Mouse (Mus musculus) T-helper 2 cell (primary cell): ENCODE data around the gene Zranb3.
"Not testable (repeated sequence)": the region's sequence is repeated elsewhere in the genome, so short reads cannot be mapped to it uniquely, and the experiment has no call there.

Experiments used
- in situ Hi-C: fragments of 300-600 bp; cut with MboI, MseI; formaldehyde crosslinking; loops from one replicate; pipeline ENCODE4 v1.15.1; 2025; ENCODE audit warnings: high pct_unique_total_duplicates

Zranb3 gene

GRCm38 (mm10) chr1:128060655-128061344, 42.0 kb downstream of the Zranb3 start:
- in situ Hi-C loops: no loop called here

GRCm38 (mm10) chr1:128058625-128059024, 44.2 kb downstream of the Zranb3 start:
- in situ Hi-C loops: no loop called here

DNA sequence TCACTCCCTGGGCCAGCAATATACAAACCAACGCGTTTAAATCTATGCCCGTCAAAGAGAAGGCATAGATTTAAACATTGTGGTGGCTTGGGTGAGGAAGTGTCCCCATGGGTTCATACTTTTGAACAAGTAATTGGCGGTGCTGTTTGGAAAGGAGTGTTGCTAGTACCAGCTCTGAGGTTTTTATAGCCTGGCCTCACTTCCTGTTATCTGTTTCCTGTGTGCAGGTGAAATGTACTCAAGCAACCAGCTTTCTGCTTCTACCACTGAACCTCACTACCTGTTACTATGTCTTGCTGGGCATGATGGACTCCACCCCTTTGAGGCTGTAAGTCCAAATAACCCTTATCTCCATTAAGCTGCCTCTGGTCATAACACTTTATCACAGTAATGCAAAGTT, 45.6 kb downstream of the Zranb3 start:
- in situ Hi-C loops: no loop called here

DNA sequence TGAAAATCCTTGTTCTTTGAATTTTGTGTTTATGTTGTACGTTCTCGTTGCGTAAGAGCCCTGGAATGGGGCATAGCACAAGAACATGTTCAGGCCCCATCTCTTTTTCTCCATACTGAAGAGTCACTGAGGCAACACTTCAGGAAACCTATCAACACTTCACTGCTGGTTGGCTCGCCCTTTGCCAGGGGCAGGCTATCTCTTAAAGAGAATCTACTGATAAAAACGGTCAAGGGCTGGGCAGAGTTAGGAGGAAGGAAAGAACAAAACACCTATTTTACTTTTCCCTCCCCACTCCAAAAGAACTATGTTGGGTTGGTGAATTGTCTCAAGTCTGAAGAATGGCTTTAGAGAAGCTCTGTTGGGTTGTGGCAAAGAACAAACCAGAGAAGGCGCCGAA, 55.9 kb downstream of the Zranb3 start:
- in situ Hi-C loops: no loop called here

DNA sequence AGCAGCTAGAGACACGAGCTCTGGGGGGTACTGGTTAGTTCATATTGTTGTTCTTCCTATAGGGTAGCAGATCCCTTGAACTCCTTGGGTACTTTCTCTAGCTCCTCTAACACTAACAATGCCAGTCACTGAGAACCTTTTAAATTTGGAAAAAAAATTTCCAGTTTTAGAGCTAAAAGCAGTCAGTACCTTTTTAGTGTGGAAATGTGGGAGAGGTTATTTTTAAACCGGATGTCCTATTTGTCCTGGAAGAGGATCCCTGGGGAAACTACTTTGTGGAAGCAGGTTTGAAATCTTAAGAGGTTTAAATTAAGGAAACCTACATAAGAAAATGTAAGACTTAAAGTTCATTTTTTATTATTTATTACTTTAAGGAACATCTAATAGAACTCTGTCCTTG, 56.4 kb downstream of the Zranb3 start:
- in situ Hi-C loops: no loop called here

- in situ Hi-C loops: no loop called here
These were observed 58.7 kb downstream of the Zranb3 start for GRCm38 (mm10) chr1:128044181-128044580.

GRCm38 (mm10) chr1:128036296-128036695, 66.6 kb downstream of the Zranb3 start:
- in situ Hi-C loops: no loop called here

DNA sequence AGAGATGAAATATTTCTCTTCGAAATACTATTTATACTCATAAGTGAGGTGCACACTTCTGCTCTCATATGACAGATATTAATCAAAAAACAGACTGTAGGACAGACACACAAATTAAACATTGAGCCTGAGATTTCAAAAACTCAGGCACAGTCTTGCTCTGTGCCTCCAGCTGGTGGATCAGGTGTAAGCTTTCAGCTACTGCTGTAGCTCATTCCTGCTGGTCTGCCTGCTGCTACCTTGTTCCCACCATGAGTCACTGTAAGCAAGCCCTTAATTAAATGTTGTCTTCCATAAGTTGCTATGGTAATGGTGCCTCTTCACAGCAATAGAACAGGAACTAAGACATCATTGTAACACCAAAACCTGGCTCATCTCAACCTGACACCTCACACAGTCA, 70.7 kb downstream of the Zranb3 start:
- in situ Hi-C loops: no loop called here

DNA sequence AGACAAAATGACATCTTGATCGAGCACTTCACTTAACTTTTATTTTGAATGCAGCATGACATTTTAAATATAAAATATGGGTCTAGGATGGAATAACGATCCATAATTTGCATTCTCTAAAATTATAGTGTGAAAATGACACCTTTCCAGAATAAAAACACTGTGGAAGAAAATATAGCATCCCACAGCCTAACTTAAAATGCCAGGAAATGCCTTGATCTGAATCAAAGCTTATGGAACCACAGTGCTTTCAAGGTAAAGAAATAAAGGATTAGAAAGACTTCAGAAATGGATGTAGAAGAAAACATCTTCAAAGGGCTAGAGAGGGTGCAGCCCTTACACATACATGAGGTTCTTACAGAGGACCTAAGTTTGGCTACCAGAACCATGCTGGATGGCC, 71.3 kb downstream of the Zranb3 start:
- in situ Hi-C loops: no loop called here

DNA sequence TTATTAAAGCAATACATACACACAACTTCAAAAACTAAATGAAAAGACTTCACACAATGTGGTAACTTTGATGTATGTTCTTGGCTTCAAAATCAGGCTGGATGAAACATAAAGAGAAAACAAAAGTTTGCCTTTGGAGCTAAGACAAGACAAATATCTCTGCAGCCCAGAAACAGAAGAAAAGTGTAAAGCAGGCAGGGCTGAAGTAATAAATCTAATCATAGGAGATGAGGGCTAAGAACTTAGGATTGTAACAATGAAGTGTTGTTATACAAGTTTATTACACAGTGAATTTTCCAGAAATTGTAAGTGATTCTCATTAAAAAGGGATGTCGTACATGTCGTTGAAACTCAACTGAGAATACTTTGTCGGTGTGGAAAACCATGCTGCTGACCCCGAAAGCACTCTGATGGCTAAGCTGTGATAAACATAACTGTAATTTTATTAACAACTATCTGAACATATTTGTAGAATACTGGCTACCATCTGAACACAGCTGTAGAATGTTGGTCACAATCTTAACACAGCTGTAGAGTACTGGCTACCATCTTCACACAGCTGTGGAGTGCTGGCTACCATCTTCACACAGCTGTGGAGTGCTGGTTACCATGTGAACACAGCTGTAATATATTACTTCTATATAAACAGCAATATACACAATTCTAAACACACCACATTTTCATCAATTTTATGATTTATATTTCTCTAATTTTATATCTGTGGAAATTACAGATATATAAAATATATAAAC, 78.3 kb downstream of the Zranb3 start:
- in situ Hi-C loops: no loop called here

GRCm38 (mm10) chr1:128020001-128020770, 82.7 kb downstream of the Zranb3 start:
- in situ Hi-C loops: no loop called here

GRCm38 (mm10) chr1:128016035-128016492, 86.8 kb downstream of the Zranb3 start:
- in situ Hi-C loops: no loop called here

DNA sequence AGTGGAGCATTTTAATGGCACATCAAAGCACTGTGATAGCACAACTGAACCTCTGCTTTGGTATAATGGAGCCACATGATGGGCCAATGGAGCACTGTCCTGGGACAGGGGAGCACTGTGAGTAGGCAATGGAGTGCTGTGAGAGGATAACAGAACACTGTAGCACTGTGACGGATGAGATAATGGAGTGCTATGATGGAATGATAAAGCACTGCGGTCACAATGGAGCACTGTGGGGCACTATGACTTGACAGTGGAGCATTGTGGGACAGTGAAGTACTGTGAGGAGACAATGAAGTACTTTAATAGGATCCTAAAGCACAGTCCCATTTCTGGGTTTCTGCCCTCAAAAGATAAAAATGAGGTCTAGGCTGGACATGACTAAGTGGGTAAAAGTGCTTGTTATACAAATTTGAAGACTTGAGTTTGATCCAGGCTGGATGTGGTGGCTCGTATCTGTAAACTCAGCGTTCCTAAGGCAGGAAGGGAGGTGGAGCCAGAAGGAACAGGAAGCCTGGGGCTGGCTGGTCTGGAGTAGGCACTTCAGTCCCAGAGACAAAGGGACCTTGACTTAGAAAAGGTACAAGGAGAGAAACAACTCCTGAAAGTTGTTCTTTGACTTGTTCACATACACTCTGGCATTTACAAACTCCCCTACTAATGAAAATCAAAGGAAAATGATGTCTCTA, 89.0 kb downstream of the Zranb3 start:
- in situ Hi-C loops: no loop called here

GRCm38 (mm10) chr1:128009751-128010150, 93.1 kb downstream of the Zranb3 start:
- in situ Hi-C loops: no loop called here

- in situ Hi-C loops: not testable (repeated sequence)
These were observed 96.7 kb downstream of the Zranb3 start for GRCm38 (mm10) chr1:128006042-128006600.

DNA sequence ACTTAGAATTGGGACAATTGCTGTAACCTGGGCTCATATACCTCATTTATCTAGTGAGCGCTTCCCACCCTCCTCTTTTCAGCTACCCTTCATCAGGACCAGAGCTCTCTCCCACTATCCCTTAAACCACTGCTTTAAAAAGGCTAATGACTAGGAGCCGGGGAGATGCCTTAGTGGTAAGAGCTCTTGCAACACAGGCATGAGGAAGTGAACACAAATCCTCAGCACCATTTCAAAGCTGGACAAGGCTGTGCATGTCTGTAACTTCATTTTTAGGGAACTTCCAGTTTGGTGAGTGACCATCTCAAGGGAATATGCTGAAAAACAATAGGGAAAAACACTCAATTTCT, 98.5 kb downstream of the Zranb3 start:
- in situ Hi-C loops: no loop called here

DNA sequence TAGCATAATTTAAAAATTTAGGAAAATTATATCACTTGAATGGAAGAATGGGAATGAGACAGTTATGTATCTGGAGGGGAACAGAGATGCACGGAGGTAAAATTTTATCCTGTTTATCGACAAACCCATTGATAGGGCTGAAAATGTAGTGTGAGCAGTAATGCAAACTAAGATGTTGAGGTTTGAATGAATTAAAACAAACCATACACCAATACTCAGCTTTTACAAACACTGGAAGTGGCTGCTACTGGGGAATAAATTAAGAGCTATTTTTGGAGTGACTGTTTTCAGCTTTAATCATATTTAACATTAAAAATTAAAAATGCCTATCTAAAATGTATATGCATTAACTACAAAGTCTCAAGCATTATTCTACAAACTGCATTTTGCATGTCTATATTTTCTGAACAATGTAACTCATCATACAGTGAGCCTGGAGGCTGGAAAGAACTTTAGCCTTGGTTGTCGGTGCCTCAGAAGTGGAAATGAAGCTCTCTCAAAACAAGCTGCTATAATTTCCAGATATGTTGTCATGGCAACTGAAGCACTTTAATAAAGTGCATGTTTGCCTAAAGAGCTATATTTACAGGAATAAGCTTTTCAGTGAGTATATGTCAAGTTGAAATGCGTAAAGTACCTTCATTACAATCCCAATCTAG, 99.0 kb downstream of the Zranb3 start:
- in situ Hi-C loops: no loop called here

DNA sequence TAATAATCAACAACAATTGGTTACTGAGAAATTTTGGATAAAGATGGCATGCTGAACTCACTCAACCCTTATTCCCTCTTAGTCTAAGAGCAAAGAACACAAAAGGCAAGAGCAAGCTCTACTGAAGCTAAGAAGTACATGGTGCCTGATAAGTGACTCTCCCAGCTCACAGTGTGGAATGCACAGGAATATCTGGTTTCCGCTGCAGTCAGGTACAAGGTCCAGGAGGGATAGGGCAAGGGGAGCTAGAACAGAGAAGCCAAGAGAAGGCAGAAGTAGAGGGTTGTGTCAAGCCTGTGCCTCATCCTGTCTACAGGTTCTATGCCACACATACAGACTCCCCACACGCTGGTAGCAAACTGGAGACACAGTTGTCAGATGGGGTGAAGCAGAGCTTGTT, 100.7 kb downstream of the Zranb3 start:
- in situ Hi-C loops: no loop called here

GRCm38 (mm10) chr1:128000931-128001330, 101.9 kb downstream of the Zranb3 start:
- in situ Hi-C loops: not testable (repeated sequence)

DNA sequence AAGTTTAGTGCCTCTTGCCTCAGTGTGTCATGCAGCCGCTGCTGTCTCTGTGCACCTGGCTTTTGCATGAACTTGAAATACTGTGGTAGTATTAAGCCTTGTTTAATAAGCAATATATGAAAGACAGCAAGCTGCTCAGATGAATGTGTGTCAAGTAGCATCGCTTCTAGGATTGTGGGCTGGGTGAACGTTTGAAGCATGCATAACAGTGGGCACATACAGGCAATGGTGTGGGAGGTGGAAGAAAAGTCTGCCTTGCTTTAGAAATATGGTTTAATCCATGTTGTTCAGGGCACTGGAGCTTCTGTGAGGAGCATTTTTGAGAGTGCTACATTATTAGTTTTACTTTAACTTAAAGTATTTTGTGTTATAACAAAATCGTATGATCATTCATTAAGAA, 109.0 kb downstream of the Zranb3 start:
- in situ Hi-C loops: no loop called here
